Mouse (Mus musculus): ENCODE data around the gene Fam186b. TPM values are rescaled to one million over a fixed set of nuclear protein-coding genes. Genes with fewer than 3 reads are reported as not detected.

Fam186b gene
- total RNA-seq (2021), result 1 to 10 TPM; 1.6 to 2.4 TPM
- long read RNA-seq, experiment 1, partial matches to known transcripts, result 0 of 4 reads
- long read RNA-seq, experiment 1, other reads (novel, unspliced or antisense), result 4 of 4 reads
- long read RNA-seq, experiment 2, partial matches to known transcripts, result 0 of 1 reads
- long read RNA-seq, experiment 2, other reads (novel, unspliced or antisense), result 1 of 1 reads

DNA sequence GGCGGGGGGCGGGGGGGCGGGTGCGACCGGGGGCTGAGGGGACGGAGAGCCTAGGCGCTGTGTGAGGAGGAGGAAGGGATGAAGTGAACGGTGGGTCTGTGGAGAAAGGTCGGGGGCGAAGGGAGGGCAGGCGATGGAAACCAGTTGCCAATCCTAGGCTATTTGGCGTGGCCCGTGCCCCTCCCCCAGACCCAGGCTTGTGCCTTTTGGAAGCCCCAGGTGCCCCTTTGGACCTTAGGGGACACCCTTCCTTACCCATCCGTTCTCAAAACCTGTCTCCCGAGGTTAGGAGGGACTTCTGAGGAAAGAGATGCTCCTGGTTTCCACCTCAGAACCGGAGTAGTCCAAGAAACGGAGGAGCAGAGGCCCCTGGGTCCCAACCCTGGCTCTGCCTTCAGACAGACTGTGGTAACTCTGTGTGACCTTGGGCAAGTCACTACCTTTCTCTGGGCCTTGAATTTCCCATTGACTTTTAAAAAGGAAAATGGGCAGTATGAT lies at the start of gene Fam186b:
TSS of gene Fam186b (minus strand) at position 405 of the 498 bp plus-strand sequence.
- DNase-seq (ENCODE audit: low spot score in 2 of 2), result no peak

- no peak for DNase-seq (ENCODE audit: low spot score in 2 of 2)
These were observed 49.3 kb upstream of the Fam186b start for GRCm38 (mm10) chr15:99344961-99345360.

GRCm38 (mm10) chr15:99344148-99344870 lies 48.6 kb upstream of the Fam186b start:
- DNase-seq (ENCODE audit: low spot score in 2 of 2), result no peak

DNA sequence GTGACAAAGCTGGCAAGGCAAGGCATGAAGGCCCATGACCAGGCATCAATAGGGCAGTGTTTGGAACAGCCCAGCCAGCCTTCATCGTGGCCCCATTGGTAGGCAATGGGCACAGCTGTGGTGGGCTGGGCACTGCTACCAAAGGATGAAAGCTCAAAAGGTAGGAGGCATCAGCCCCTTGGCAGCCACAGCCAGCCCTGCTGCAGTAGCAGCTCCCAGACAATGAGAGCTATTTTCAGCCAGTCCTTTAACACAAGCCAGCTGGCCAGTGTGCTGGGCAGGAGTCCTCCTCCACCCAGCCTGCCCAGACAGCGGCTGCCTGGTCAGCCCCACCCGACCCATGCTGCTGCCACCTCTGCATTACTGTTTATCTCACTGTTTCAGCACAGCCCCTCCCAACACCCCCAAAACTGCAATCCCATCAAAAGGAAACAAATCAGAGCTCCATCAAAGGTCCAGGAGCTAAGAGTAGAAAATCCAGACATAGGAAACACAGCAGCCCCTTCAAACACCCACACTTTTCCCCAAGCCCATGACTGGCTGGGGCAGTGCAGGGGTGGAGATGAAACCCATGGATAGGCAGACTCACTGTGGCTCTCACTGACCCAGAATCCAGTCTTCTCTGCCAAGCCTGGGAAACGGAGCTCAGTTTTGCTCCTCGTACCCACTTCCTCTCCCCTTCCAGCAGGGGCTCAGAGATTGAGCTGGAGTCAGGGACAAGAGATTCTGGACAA lies 47.9 kb upstream of the Fam186b start:
- DNase-seq (ENCODE audit: low spot score in 2 of 2), result no peak

DNA sequence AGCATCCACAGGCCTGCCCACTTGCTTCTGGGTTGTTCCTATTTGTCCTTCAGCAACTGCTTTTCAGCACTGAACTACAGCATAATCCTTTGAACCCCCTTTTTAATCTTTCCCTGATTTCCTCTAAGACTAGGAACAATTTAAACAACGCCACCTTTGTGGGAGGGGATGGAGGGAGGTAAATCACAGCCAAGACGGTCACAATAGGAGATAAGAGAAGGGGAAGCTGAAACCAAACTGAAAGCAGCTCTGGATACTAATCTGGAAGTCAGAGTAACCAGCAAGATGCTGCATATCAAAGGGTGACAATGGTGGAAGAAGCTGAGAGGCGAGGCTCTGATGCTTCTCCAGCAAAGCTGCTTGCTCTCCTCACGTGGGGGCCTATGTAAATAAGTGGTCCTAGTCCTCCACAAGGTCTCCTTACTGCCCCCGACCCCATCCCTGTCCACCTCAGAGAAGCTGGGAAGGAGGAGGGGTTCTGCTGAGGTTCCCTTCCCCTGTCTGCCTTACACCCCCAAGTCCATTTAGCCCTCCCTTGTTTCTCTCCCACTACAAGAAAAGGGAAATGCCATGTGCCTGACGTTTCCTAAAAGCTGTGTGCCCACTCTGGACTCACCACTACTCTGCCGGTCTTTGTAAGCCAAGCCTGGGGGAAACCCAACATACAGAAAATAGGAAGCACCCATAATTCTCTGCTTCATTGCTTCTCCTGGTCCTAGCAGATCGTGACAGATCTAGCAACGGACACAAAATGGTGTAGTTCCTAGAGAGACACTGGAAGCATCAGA lies 46.7 kb upstream of the Fam186b start:
- DNase-seq (ENCODE audit: low spot score in 2 of 2), result no peak

DNA sequence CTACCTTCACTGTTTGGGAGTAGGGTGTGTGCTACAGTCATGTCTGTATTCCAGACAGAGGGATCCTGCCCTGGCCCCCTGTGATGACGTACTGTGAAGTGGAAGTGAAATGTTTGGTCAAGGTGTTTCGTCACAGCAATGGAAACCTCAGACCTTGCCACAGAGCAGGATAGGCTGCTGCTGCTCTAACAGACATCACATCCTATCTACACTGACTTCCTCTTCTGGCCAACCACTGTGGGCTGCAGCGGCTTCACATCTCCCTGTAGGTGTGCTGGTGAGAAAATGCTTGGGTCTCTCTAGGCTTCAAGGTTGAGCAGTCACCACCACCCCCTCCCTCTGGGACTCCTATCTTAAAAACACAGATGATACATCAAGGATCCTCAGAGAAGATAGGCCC lies 45.4 kb upstream of the Fam186b start:
- DNase-seq (ENCODE audit: low spot score in 2 of 2), result no peak

DNA sequence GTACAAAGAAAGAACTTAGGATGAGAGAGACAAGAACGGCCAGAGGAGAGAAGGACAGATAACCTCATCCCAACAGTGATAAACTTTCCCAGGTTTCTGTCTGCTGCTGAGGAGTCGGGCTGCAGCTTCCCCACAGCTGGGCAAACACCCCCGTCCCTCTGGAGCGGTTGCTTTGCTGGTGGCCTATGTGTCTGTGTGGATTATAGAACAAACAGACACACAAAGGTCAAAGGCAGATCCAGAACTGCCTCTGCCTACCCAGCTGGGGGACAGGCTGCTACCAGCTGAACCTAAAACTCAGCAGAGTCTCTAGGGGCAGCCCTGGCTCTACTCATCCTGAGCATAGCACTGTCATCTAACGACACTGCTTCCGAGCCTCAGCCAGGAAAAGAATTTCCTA lies 44.0 kb upstream of the Fam186b start:
- no peak for DNase-seq (ENCODE audit: low spot score in 2 of 2)

DNA sequence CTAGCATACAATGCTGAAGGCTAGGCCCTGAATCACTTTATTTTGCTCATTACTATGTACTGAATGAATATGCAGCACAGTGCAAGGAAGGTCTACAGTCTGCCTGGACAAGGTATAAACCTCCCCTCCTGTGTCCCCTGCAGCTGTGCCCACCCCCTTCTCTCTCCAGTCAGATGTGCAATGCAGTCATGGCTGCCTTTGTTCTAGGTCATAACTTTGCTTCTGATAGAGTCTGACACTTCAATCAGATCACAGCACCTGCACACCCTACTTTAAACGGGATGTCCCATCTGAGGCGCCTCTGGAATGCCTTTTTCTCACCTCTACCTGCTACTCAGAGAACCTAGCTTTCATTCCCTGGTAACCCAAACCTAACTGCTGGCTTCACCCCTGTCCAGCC lies 43.2 kb upstream of the Fam186b start:
- no peak for DNase-seq (ENCODE audit: low spot score in 2 of 2)

DNA sequence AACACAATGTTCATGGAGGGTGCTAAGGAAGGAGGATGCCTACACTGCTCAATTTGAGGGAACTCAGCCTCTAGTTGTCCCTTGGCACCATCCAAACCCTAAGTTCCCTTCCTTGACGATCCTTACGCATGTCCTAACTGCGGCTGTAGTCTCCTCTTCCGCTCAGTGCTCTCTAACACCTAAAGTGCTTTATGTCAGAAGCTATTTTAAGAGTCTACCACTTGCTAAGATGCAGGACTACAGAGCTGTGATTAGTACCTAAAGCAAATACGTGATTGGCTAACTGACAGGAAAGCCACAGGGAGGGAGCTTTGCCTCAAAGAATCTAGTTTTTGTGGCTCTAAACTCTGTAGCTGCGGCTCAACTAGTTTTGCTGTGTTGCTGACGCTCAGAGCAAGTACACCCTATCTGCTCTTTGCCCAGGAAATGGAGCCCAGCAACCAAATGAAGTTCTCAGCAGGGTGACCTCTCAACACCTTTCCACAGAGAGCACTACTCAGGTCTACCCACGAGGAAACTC lies 40.2 kb upstream of the Fam186b start:
- DNase-seq (ENCODE audit: low spot score in 2 of 2), result no peak

DNA sequence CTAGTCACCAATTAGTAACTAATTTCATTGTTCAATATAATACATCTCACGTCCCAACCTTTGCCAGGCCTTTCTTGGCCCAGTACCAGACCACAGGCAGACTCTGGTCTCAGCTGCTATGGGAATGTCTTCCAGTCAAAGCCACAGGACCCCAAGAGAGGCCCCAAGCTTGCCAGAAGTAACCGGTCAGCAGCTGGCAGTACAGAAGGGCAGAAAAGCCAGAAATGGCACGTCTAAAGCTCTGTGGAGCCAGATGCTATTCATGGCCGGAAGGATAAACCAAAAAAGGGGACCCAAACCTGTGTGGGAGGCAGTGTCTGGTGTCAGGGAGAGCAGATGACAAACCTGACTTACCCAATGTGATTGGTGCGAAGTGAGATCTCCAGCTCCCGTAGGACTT lies 38.8 kb upstream of the Fam186b start:
- DNase-seq (ENCODE audit: low spot score in 2 of 2), result no peak

DNA sequence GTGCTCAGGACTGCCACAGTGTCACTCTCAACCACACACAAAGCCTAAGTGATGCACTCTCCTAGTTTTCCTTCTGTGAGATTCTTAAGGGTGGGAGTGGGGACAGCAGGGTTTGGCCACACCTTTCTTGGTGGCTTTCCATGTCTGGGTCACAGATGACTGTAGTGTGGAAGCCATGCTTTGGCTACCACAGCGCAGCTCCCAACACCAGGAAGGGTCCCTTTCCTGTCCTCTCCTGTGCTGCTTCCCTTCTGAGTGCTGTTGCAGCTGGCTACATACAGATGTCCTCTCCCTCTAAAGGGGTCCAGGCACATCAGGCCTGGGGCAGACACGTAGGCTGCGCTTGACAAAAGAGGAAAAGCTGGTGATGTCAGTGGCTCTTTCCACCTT lies 38.0 kb upstream of the Fam186b start:
- no peak for DNase-seq (ENCODE audit: low spot score in 2 of 2)

DNA sequence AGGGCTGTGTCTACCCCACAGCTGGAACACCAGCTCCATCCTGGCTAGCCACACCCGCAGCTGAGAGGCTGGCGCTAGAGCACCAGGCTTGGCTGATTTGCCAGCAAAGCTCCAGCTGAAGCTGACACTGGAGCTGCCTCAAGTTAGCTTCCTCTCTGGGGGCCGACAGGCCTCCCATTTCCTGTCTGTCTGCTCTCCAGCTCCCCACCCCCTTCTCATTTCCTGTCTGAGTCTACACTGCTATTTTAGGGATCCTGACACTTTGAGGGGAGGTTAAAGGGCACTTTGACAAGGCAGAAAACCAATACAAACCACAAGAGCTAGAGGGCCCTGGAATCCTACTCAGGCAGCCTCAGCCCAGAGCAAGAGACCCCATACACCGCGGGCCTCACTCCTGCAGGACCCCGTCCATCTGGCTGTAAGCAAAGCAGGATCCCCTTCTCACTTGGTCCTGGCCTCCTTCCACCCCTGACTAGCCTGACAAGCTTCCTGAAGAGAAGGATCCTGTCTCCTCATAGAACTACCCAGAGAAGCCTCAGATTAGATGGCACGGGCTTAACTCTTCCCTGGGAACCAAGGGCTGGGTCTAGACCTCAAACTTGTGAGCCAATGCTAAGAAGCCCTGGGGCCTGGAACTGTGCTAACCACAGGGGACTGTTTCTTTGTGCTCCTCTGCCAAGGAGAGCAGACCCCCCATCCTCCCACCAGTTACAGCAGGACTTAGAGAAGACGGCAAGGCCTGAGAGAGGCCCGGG lies 37.4 kb upstream of the Fam186b start:
- peak in 1 of 2 experiments; percentile 42 for DNase-seq (ENCODE audit: low spot score in 2 of 2)

DNA sequence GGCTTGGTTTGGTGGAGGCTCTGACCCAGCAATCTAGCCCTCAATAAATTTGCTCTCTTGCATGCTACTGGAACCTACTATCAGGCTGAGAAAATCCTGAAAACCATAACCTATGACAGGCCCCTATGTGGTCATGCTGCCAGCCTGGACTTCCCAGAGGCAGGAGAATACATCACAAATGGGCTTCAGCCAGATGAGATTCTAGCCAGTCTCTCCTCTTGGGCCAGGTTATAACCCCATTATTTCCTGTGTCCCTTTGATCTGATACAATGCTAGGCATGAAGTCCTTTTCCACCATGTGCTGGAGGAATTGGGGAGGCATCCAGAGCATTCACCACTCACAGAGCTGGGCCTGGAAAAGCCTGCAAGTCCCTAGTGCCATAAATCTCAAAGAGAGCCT lies 36.4 kb upstream of the Fam186b start:
- no peak for DNase-seq (ENCODE audit: low spot score in 2 of 2)

DNA sequence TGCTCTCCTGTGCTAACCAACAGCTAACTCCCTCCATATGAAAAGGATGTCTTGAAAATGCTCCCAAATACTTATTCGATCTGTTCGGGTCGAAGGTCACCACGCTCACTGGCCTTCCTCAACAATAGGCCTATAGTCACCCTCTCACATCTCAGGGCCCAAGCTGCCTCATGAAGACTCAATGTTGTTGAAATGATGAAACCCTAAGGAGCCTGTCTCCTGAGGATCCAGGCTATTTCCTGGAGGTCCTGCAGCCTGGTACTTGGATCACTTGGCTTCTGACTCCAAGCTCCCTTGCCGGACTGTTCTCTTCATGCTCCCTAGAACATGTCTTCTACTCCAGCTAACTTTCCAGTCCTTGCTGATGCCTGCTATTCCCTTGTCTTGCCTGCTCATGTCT lies 35.7 kb upstream of the Fam186b start:
- no peak for DNase-seq (ENCODE audit: low spot score in 2 of 2)

DNA sequence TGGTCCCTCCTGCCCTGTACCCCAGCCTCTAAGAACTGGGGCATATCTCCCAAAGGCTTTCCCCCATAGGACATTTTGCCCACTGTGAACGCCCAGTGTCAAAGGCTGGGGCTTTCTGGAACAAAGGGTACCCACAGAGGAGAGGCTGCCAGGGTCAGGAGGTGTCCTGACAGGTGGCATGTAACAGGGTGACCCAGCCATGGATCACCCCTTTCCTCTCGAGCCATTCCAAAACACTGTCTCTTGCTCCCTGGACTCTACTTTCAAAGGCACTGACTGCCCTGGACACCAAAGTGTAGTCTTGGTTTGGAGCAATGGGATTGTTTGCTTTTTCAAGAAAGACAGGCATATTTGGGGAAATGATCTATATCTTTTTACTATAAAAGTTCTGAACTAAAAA lies 34.6 kb upstream of the Fam186b start:
- no peak for DNase-seq (ENCODE audit: low spot score in 2 of 2)

DNA sequence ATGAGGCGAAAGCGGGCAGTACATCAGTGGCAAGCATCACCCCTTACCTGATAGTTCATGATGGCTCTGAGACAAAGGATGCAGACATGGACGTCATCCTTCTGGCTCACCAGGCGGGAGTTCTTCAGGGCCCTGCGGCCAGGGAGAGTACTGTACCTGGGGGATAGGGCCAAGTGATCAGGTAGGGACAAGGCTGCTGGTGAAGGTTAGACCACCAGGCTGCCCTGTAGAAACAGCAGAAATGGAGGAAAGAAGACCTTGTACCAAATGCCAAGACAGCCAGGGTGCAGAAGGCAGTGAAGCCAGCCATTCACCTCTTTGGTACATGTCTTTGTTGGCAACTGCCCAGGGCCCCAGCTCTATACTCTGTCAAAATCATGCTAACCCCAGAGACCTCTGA lies 32.3 kb upstream of the Fam186b start:
- DNase-seq (ENCODE audit: low spot score in 2 of 2), result no peak

DNA sequence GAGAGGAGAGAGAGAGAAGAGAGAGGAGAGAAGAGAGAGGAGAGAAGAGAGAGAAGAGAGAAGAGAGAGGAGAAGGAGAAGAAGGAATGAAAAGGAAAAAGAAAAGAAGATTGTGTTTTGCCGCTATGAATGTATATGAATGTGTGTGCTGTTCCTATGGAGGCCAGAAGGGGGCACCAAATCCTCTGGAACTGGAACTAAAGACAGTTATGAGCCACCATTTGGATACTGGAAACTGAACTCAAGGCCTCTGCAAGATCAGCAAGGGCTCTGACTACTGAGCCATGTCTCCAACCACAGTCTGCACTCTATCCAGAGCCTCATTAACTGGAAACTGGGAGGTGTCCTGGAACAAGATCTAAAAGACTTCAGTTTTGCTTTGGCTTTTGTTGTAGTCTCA lies 31.3 kb upstream of the Fam186b start:
- no peak for DNase-seq (ENCODE audit: low spot score in 2 of 2)

DNA sequence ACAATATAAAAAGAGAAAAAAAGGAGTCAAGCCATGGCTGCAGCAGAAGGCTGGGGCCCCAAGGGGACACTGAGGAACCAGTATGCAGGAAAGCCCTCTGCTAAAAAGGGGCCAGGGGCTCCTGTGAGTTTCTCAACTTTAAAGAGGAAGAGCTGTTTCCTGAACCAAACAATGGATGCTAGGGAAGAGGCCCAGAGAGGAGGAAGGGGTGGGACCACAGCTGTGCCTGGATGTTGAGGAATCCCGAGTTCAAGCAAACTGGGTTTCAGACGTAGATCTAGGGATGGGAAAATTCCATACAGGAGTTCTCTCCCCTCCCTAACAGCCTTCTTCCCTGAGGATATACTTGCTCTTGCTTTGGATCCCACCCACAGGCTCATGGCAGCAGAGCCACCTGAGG lies 30.7 kb upstream of the Fam186b start:
- DNase-seq (ENCODE audit: low spot score in 2 of 2), result no peak

GRCm38 (mm10) chr15:99325598-99325997 lies 29.9 kb upstream of the Fam186b start:
- no peak for DNase-seq (ENCODE audit: low spot score in 2 of 2)

DNA sequence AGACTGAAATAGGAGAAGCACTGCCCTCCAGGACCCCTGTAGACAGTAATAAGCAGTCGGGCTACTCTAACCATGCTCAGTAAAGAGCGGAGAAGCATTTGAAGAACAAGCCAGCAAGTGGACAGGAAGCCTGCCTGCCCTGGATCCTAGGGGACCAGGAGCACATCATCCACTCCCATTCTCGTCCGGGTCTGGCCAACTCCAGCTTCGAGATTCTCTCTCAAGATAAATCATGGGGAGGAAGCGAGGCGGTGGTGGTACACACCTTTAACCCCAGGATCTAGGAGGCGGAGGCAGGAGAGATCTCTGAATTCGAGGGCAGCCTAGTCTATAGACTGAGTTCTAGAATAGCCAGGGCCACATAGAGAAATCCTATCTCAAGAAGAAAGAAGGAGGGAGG lies 28.5 kb upstream of the Fam186b start:
- DNase-seq (ENCODE audit: low spot score in 2 of 2), result no peak

- no peak for DNase-seq (ENCODE audit: low spot score in 2 of 2)
These were observed 25.3 kb upstream of the Fam186b start for GRCm38 (mm10) chr15:99320978-99321377.

Measured in adrenal gland, postnatal 4 days (tissue).